Mouse (Mus musculus) liver, postnatal 0 days (tissue): Measurements from ENCODE around the gene Stk4. TPM values are rescaled to one million over a fixed set of nuclear protein-coding genes. Genes with fewer than 3 reads are reported as not detected.
A peak's percentile ranks its signal among the peaks of the same experiment; 100 is the strongest.

Experiments
- ATAC-seq: fragments of 200-750 bp; cut with Nextera tagmentation; 2 replicates; pipeline ENCODE4 v1.8.0; 2017; ENCODE audit warnings: mild to moderate bottlenecking, moderate library complexity
- DNase-seq: peaks from one replicate; pipeline ENCODE4 v3.0.0-alpha.2; 2016
- H3K27ac ChIP-seq: fragments of 300-500 bp; sonication (generic); 2 replicates; pipeline ENCODE4 v1.5.1; 2014; ENCODE audit warnings: antibody characterized with exemption, moderate library complexity, mild to moderate bottlenecking, low read depth
- H3K27me3 ChIP-seq: fragments of 300-500 bp; sonication (generic); 2 replicates; pipeline ENCODE4 v1.6.1; 2014; ENCODE audit warnings: low read length, control low read depth, mixed read lengths; ENCODE audit not compliant: insufficient read depth
- H3K36me3 ChIP-seq: fragments of 300-500 bp; sonication (generic); replicated peaks from 2 replicates; pipeline ENCODE4 v1.6.1; 2014; ENCODE audit warnings: mild to moderate bottlenecking, control low read depth, low read length, moderate library complexity, mixed read lengths; ENCODE audit not compliant: insufficient read depth
- H3K4me1 ChIP-seq: fragments of 300-500 bp; sonication (generic); 2 replicates; pipeline ENCODE4 v1.6.1; 2014; ENCODE audit warnings: antibody characterized with exemption, mild to moderate bottlenecking, control low read depth; ENCODE audit not compliant: insufficient read depth
- H3K4me2 ChIP-seq: fragments of 300-500 bp; sonication (generic); 2 replicates; pipeline ENCODE4 v1.6.1; 2014; ENCODE audit warnings: low read depth, mild to moderate bottlenecking, low read length, moderate library complexity, mixed read lengths
- H3K4me3 ChIP-seq: fragments of 300-500 bp; sonication (generic); 2 replicates; pipeline ENCODE4 v1.5.1; 2014; ENCODE audit warnings: low read depth, low read length
- H3K9ac ChIP-seq: fragments of 300-500 bp; sonication (generic); replicated peaks from 2 replicates; pipeline ENCODE4 v1.6.1; 2014; ENCODE audit warnings: mild to moderate bottlenecking, moderate library complexity
- H3K9me3 ChIP-seq: fragments of 300-500 bp; sonication (generic); 2 replicates; pipeline ENCODE4 v1.6.1; 2016; ENCODE audit warnings: mild to moderate bottlenecking, control low read depth, low read length, mixed read lengths
- CTCF ChIP-seq: sonication (generic); IDR thresholded peaks from 2 replicates; pipeline ENCODE4 v1.5.1; 2016; ENCODE audit warnings: antibody characterized with exemption, low read depth
- EP300 ChIP-seq: IDR thresholded peaks from 2 replicates; pipeline ENCODE4 v1.6.1; 2016; ENCODE audit warnings: antibody characterized with exemption, low read depth, mild to moderate bottlenecking
- WGBS: fragments of 180-500 bp; shearing (Covaris S2); extraction: QIAGEN DNeasy Blood & Tissue Kit; methylation state at CpG from one replicate; pipeline ENCODE4 v1.1.7; 2014; ENCODE audit not compliant: insufficient replicate concordance; 5-methylcytosine and 5-hydroxymethylcytosine counted together
- polyA plus RNA-seq: library from polyadenylated mRNA; unstranded; fragments of >200 nt; fragmentation: Nextera tagmentation; extraction: Ambion mirVana; gene quantifications from 2 replicates; pipeline ENCODE4 v1.2.1, GENCODE M21; 2015

Gene Stk4
- polyA plus RNA-seq, 1 experiment from 2014 or later: 10.8 TPM

GRCm38 (mm10) chr2:164170326-164170725, 100.2 kb downstream of the Stk4 start:
- H3K36me3 ChIP-seq: no peaks in the 10 kb centered on the region
- H3K4me3 ChIP-seq: no peak overlapping the region
- H3K4me1 ChIP-seq: peaks cover 5% of the 10 kb centered on the region; the same call in 1 of the 2 replicates
- TF ChIP-seq EP300: no peak
- TF ChIP-seq CTCF: no peak
- no peak for DNase-seq
- ATAC-seq: no peak
- peaks cover 66% of the 10 kb centered on the region for H3K27me3 ChIP-seq
- H3K9ac ChIP-seq: no peak overlapping the region
- no peaks in the 10 kb centered on the region for H3K9me3 ChIP-seq
- no peak overlapping the region for H3K4me2 ChIP-seq
- WGBS: 5% methylated on average over 11 of the region's 11 CpGs
- H3K27ac ChIP-seq: no peak overlapping the region

- Histone ChIP-seq H3K4me1 (peaks cover 5% of the 10 kb centered on the region; the same call in 1 of the 2 replicates), H3K27ac (no peak within 1 kb of the TSS), H3K4me2 (peak within 1 kb of the TSS; percentile 59), H3K9ac (no peak within 1 kb of the TSS), H3K36me3 (no peaks in the 10 kb centered on the region), H3K4me3 (peak within 1 kb of the TSS; percentile 27), H3K27me3 (peaks cover 66% of the 10 kb centered on the region), H3K9me3 (no peaks in the 10 kb centered on the region)
- TF ChIP-seq EP300: no peak
- under 1% methylated on average over 25 of the region's 29 CpGs for WGBS
- DNase-seq (no peak), ATAC-seq (no peak)
Observed at GRCm38 (mm10) chr2:164170902-164171301, 100.8 kb downstream of the Stk4 start, which contains the start of gene Kcns1. Gene Kcns1 (minus strand): TSS chr2:164171113.

GRCm38 (mm10) chr2:164173394-164173793, 103.3 kb downstream of the Stk4 start:
- WGBS: 45% methylated on average over 3 of the region's 3 CpGs
- H3K27ac ChIP-seq: no peak overlapping the region
- H3K4me2 ChIP-seq: no peak overlapping the region
- ATAC-seq: no peak
- H3K4me1 ChIP-seq: peaks cover 2% of the 10 kb centered on the region; the same call in 1 of the 2 replicates
- no peak overlapping the region for H3K4me3 ChIP-seq
- peaks cover 42% of the 10 kb centered on the region for H3K27me3 ChIP-seq
- H3K9ac ChIP-seq: no peak overlapping the region
- no peaks in the 10 kb centered on the region for H3K36me3 ChIP-seq
- DNase-seq: no peak
- H3K9me3 ChIP-seq: no peaks in the 10 kb centered on the region
- no peak for TF ChIP-seq EP300
- no peak for TF ChIP-seq CTCF

GRCm38 (mm10) chr2:164174649-164175395, 104.7 kb downstream of the Stk4 start:
- Histone ChIP-seq H3K27me3 (peaks cover 27% of the 10 kb centered on the region), H3K4me3 (no peak overlapping the region), H3K9ac (no peak overlapping the region), H3K4me1 (no peaks in the 10 kb centered on the region), H3K27ac (no peak overlapping the region), H3K36me3 (no peaks in the 10 kb centered on the region), H3K9me3 (no peaks in the 10 kb centered on the region), H3K4me2 (no peak overlapping the region)
- DNase-seq (no peak), ATAC-seq (no peak)
- 69% methylated on average over 8 of the region's 8 CpGs for whole genome bisulfite sequencing
- TF ChIP-seq EP300: no peak
- TF ChIP-seq CTCF: no peak

GRCm38 (mm10) chr2:164175850-164176249, 105.7 kb downstream of the Stk4 start:
- DNase-seq: no peak
- H3K9me3 ChIP-seq: no peaks in the 10 kb centered on the region
- peaks cover 17% of the 10 kb centered on the region for H3K27me3 ChIP-seq
- H3K36me3 ChIP-seq: no peaks in the 10 kb centered on the region
- no peak overlapping the region for H3K4me2 ChIP-seq
- no peak overlapping the region for H3K4me3 ChIP-seq
- ATAC-seq: no peak
- H3K4me1 ChIP-seq: no peaks in the 10 kb centered on the region
- TF ChIP-seq CTCF (no peak), EP300 (no peak)
- 51% methylated on average over 3 of the region's 3 CpGs for WGBS
- no peak overlapping the region for H3K9ac ChIP-seq
- no peak overlapping the region for H3K27ac ChIP-seq

- no peak overlapping the region for H3K4me3 ChIP-seq
- H3K27ac ChIP-seq: no peak overlapping the region
- H3K27me3 ChIP-seq: 0 out of 2 replicates have a peak, but pooled peaks cover 5% of the 10 kb centered on the region
- no peaks in the 10 kb centered on the region for H3K9me3 ChIP-seq
- 77% methylated on average over 5 of the region's 5 CpGs for WGBS
- no peaks in the 10 kb centered on the region for H3K4me1 ChIP-seq
- no peak overlapping the region for H3K9ac ChIP-seq
- no peak for TF ChIP-seq CTCF
- TF ChIP-seq EP300: no peak
- DNase-seq: no peak
- ATAC-seq: no peak
- H3K36me3 ChIP-seq: no peaks in the 10 kb centered on the region
- no peak overlapping the region for H3K4me2 ChIP-seq
Observed at GRCm38 (mm10) chr2:164177831-164178230, 107.7 kb downstream of the Stk4 start.
